Mouse (Mus musculus): ENCODE data around the gene Zfp931. TPM values are rescaled to one million over a fixed set of nuclear protein-coding genes. Genes with fewer than 3 reads are reported as not detected.
"Not testable (repeated sequence)": the region's sequence is repeated elsewhere in the genome, so short reads cannot be mapped to it uniquely, and the experiment has no call there.

Gene Zfp931
- total RNA-seq (2018; cell fraction: chromatin; rRNA removed): 10 to 100 TPM in 24 of 26 experiments, 1 to 10 TPM in 2; 5.6 to 98.0 (median 47.5) TPM
- 10 to 100 TPM in 2 of 26 experiments, 1 to 10 TPM in 24; 4.6 to 10.7 (median 8.2) TPM for total RNA-seq (2018; cell fraction: cytosol; rRNA removed)
- 10 to 100 TPM in 15 of 26 experiments, 1 to 10 TPM in 11; 3.0 to 38.4 (median 11.5) TPM for total RNA-seq (2018; cell fraction: nucleus; rRNA removed)
- 7.2 to 13.1 TPM (median 10.9 TPM) in 3 replicates for polyA plus RNA-seq (2018)

GRCm38 (mm10) chr2:178078166-178078717 lies at the start of gene Zfp931:
Gene Zfp931 (minus strand): TSS chr2:178078476.
- H3K36me3 ChIP-seq (ENCODE audit: inconsistent target); H3K27ac ChIP-seq; H3K79me2 ChIP-seq (ENCODE audit: inconsistent target): not testable (repeated sequence)
- no CpG with 5 or more reads among the region's 14 CpGs for WGBS (ENCODE audit: missing documents)
- H3K4me3 ChIP-seq (ENCODE audit: inconsistent target): peak within 1 kb of the TSS; percentile 45

GRCm38 (mm10) chr2:178126041-178126820 lies 48.0 kb upstream of the Zfp931 start:
- Histone ChIP-seq H3K27ac (no peak overlapping the region), H3K4me3 (ENCODE audit: inconsistent target) (no peak overlapping the region), H3K79me2 (ENCODE audit: inconsistent target) (no peaks in the 10 kb centered on the region), H3K36me3 (ENCODE audit: inconsistent target) (no peaks in the 10 kb centered on the region)
- WGBS (ENCODE audit: missing documents): 97% methylated on average over 7 of the region's 7 CpGs

- no peaks in the 10 kb centered on the region for H3K36me3 ChIP-seq (ENCODE audit: inconsistent target)
- H3K4me3 ChIP-seq (ENCODE audit: inconsistent target): no peak overlapping the region
- no peaks in the 10 kb centered on the region for H3K79me2 ChIP-seq (ENCODE audit: inconsistent target)
- no peak overlapping the region for H3K27ac ChIP-seq
- 91% methylated on average over 8 of the region's 8 CpGs for WGBS (ENCODE audit: missing documents)
Observed at GRCm38 (mm10) chr2:178125427-178125826, 47.2 kb upstream of the Zfp931 start.

DNA sequence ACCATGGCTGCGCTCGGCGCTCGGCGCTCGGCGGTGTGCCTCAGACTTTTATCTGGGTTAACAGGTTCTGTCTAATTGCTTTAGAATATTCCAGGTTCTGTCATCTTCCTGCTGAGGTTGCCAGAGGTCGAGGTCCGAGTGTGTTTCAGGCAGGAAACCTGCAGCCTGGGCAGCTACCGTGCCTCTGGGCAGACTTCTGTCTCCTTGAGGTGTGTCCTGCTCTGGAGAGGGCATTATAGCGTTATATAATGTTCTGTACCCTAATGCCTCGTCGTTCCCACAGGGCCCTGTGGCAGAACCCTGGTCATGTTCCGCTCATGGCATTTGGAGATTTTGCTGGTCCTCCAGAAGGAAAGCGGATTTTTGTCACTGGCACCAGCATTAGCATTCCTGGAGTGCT lies 45.2 kb upstream of the Zfp931 start:
- 73% methylated on average over 14 of the region's 15 CpGs for WGBS (ENCODE audit: missing documents)
- Histone ChIP-seq H3K4me3 (ENCODE audit: inconsistent target) (no peak overlapping the region), H3K27ac (no peak overlapping the region), H3K36me3 (ENCODE audit: inconsistent target) (no peaks in the 10 kb centered on the region), H3K79me2 (ENCODE audit: inconsistent target) (no peaks in the 10 kb centered on the region)

DNA sequence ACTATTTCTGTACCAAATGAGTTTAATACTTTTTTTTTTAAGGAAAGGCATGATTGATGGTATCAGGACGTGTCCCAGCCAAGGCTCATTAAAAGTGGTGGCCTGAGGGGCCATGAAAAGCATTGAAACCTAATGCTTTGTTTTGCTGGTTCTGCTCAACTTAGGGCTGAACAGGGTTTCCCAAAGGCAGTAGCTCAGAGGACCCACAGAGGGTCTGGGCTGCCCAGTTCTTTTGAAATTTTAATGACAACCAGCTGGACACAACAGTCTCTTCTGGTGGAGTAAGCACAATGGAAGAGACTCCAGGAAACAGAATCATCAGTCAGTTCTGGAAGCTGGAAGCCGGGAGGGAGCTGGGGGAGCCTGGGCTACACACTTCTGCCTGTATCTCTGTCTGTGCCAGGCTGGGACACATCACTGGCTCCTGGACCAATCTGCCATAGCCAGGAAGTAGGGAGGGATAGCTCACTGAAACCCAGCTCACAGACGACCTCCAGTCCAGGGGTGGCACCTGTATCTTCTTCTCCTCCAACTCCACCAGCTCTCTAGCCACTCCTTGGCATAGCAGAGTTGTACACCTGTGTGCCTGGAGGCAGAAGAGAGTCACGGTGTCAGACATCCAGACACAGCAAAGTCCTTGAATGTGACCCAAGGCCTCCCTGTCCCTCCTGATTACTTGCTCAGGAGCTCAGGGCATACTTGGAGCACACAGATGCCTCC lies 43.8 kb upstream of the Zfp931 start:
- no peaks in the 10 kb centered on the region for H3K79me2 ChIP-seq (ENCODE audit: inconsistent target)
- H3K27ac ChIP-seq: no peak overlapping the region
- 41% methylated on average over 4 of the region's 4 CpGs for WGBS (ENCODE audit: missing documents)
- H3K36me3 ChIP-seq (ENCODE audit: inconsistent target): no peaks in the 10 kb centered on the region
- no peak overlapping the region for H3K4me3 ChIP-seq (ENCODE audit: inconsistent target)

DNA sequence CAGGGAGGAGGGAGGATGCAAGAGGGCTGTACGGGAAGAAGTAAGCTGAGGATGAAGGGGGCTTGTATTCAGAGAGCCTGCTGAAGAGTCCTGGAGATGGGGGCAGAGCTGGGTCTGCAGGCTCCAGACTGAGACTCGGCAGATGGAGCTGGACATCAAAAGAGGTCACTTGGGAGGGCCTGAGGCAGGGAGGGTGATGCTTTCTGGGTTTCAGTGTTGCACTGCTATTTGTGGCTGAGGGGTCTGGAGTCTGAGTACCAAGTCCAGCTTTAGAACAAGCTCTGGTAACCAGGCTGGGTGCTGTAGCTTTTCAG lies 43.1 kb upstream of the Zfp931 start:
- H3K4me3 ChIP-seq (ENCODE audit: inconsistent target): no peak overlapping the region
- 52% methylated on average over 2 of the region's 2 CpGs for WGBS (ENCODE audit: missing documents)

GRCm38 (mm10) chr2:178120651-178121374 lies 42.5 kb upstream of the Zfp931 start:
- 88% methylated on average over 8 of the region's 8 CpGs for WGBS (ENCODE audit: missing documents)
- H3K4me3 ChIP-seq (ENCODE audit: inconsistent target): no peak overlapping the region
- H3K27ac ChIP-seq: no peak overlapping the region
- no peaks in the 10 kb centered on the region for H3K36me3 ChIP-seq (ENCODE audit: inconsistent target)
- no peaks in the 10 kb centered on the region for H3K79me2 ChIP-seq (ENCODE audit: inconsistent target)

More for the DNA sequence above, 43.1 kb upstream of the Zfp931 start:
- Histone ChIP-seq H3K36me3 (ENCODE audit: inconsistent target) (no peaks in the 10 kb centered on the region), H3K27ac (no peak overlapping the region), H3K79me2 (ENCODE audit: inconsistent target) (no peaks in the 10 kb centered on the region)

DNA sequence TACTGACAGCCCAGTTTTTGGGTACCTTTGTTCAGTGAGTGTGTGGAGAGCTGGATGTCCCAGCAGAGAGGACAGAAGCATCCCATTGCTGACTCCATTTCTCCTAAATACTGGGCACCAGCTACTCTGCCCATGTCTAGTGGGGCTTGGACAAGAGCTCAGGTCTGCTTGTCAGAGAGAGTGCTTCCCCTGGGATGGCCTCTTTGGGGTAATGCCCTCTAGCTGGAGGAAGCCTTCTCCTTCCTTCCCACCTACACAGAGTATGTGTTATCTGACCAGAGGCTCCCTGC lies 42.0 kb upstream of the Zfp931 start:
- Histone ChIP-seq H3K79me2 (ENCODE audit: inconsistent target) (no peaks in the 10 kb centered on the region), H3K4me3 (ENCODE audit: inconsistent target) (no peak overlapping the region), H3K27ac (no peak overlapping the region), H3K36me3 (ENCODE audit: inconsistent target) (no peaks in the 10 kb centered on the region)

- Histone ChIP-seq H3K79me2 (ENCODE audit: inconsistent target) (no peaks in the 10 kb centered on the region), H3K4me3 (ENCODE audit: inconsistent target) (no peak overlapping the region), H3K27ac (no peak overlapping the region), H3K36me3 (ENCODE audit: inconsistent target) (no peaks in the 10 kb centered on the region)
- WGBS (ENCODE audit: missing documents): 32% methylated on average over 19 of the region's 19 CpGs
Observed at GRCm38 (mm10) chr2:178119561-178120355, 41.5 kb upstream of the Zfp931 start.

GRCm38 (mm10) chr2:178118801-178119560 lies 40.7 kb upstream of the Zfp931 start, which contains the start of gene Phactr3:
Gene Phactr3 (plus strand): TSS chr2:178118975.
- Histone ChIP-seq H3K4me3 (ENCODE audit: inconsistent target) (no peak within 1 kb of the TSS), H3K27ac (no peak within 1 kb of the TSS), H3K36me3 (ENCODE audit: inconsistent target) (no peaks in the 10 kb centered on the region), H3K79me2 (ENCODE audit: inconsistent target) (no peaks in the 10 kb centered on the region)
- WGBS (ENCODE audit: missing documents): 4% methylated on average over 43 of the region's 45 CpGs

DNA sequence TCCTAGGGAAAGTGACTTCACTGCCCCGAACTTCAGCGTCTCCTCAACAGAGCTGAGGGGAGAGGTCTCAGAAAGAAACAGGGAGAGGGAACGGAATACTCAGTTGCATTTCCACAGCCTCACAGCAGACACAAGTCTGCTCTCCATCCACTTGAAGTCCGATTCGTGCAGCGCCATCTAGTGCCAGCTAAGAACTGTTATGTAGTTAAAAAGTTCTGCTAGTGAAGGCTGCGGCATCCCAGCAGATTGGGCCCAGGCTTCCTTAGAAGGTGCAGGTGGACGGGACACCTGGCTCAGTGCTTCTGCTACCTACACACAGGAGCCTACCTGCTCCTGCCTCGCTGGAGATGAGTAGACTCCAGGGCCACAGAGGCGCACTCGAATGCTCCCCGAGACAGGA lies 39.7 kb upstream of the Zfp931 start:
- Histone ChIP-seq H3K27ac (no peak overlapping the region), H3K79me2 (ENCODE audit: inconsistent target) (no peaks in the 10 kb centered on the region), H3K4me3 (ENCODE audit: inconsistent target) (no peak overlapping the region), H3K36me3 (ENCODE audit: inconsistent target) (no peaks in the 10 kb centered on the region)
- 23% methylated on average over 12 of the region's 12 CpGs for WGBS (ENCODE audit: missing documents)

DNA sequence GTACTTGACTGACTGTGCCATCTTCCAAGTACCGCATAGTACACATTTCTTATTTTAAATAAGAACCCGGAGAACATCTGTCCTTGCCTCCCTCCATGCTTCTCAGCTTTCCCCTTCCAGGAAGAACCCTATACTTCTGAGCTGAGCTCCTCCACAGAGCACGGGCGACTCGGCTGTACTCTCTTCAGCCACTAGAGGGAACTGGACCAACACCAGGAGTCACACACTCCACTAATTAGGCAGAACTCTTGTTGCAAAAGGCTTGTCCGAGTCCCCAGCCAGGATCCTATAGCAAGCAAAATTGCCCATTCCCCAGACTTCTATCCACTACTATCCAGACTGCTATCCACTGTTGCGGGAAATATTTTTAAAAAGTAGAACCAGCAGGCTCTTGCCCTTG lies 23.7 kb upstream of the Zfp931 start:
- no peaks in the 10 kb centered on the region for H3K79me2 ChIP-seq (ENCODE audit: inconsistent target)
- no peak overlapping the region for H3K4me3 ChIP-seq (ENCODE audit: inconsistent target)
- 13% methylated on average over 7 of the region's 7 CpGs for WGBS (ENCODE audit: missing documents)
- no peak overlapping the region for H3K27ac ChIP-seq
- no peaks in the 10 kb centered on the region for H3K36me3 ChIP-seq (ENCODE audit: inconsistent target)

DNA sequence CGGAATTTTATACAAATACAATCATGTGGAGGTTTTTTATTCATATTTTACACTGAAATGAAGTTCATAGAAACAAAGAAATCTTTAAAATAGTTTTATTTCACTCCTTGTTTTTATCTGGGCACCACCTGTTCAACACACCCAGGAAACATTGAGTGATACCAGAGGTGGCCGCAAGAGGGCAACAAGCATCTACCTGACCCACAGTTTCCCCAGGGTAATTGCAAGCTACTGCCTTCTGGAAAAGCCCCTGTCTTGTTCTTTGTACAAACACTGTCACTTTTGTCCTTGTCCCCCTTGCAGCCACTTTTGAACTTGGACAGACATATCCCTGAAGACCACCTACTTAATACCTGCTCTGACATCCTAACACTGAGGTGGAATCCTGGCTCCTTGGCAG lies 19.7 kb upstream of the Zfp931 start:
- Histone ChIP-seq H3K4me3 (ENCODE audit: inconsistent target) (no peak overlapping the region), H3K79me2 (ENCODE audit: inconsistent target) (no peaks in the 10 kb centered on the region), H3K27ac (no peak overlapping the region), H3K36me3 (ENCODE audit: inconsistent target) (no peaks in the 10 kb centered on the region)
- 8% methylated on average over 2 of the region's 2 CpGs for WGBS (ENCODE audit: missing documents)

Measured in macrophage (primary cell).